Mouse (Mus musculus) small intestine, adult 2 months (tissue): Measurements from ENCODE around the gene Gucy2d. TPM values are rescaled to one million over a fixed set of nuclear protein-coding genes. Genes with fewer than 3 reads are reported as not detected.
A peak's percentile ranks its signal among the peaks of the same experiment; 100 is the strongest.

ENCODE experiments used
- H3K27ac ChIP-seq: fragments of 200-500 bp; 2 replicates; pipeline ENCODE4 v1.5.1; 2012; ENCODE audit warnings: low read depth, low read length, control low read depth, inconsistent platforms; ENCODE audit not compliant: insufficient read depth
- H3K27me3 ChIP-seq: fragments of 200-500 bp; 2 replicates; pipeline ENCODE4 v1.6.1; 2012; ENCODE audit warnings: mild to moderate bottlenecking, moderate library complexity, low read length, inconsistent platforms; ENCODE audit not compliant: control insufficient read depth, insufficient read depth
- H3K36me3 ChIP-seq: fragments of 200-500 bp; 2 replicates; pipeline ENCODE4 v1.6.1; 2012; ENCODE audit warnings: mild to moderate bottlenecking, low read length, control low read depth, inconsistent platforms; ENCODE audit not compliant: control insufficient read depth, insufficient read depth
- H3K4me1 ChIP-seq: fragments of 200-500 bp; 2 replicates; pipeline ENCODE4 v1.6.1; 2012; ENCODE audit warnings: low read length, inconsistent platforms, mixed read lengths; ENCODE audit not compliant: control insufficient read depth, insufficient read depth, insufficient read length
- H3K4me3 ChIP-seq: fragments of 200-500 bp; 2 replicates; pipeline ENCODE4 v1.5.1; 2012; ENCODE audit warnings: low read depth, mild to moderate bottlenecking, control low read depth, inconsistent platforms, low read length, moderate library complexity
- CTCF ChIP-seq: fragments of 200-500 bp; IDR thresholded peaks from 2 replicates; pipeline ENCODE4 v1.5.1; 2012; ENCODE audit warnings: low read depth, mild to moderate bottlenecking, control low read depth, inconsistent platforms, low read length, moderate library complexity, mixed read lengths; ENCODE audit not compliant: insufficient replicate concordance, insufficient read length; ENCODE audit errors: extremely low read depth
- POLR2A ChIP-seq: fragments of 200-500 bp; IDR thresholded peaks from 2 replicates; pipeline ENCODE4 v1.6.1; 2012; ENCODE audit warnings: low read depth, mild to moderate bottlenecking, control low read depth, inconsistent platforms, low read length, moderate library complexity
- WGBS: fragments of 180-500 bp; shearing (Covaris S2); methylation state at CpG from one replicate; pipeline ENCODE4 v1.1.7; 2018; 5-methylcytosine and 5-hydroxymethylcytosine counted together
- polyA plus RNA-seq: library from polyadenylated mRNA; depleted of rRNA; stranded (reverse); fragments of >200 nt; gene quantifications from 2 replicates; pipeline ENCODE4 v1.2.3, GENCODE M21; 2012

The Gucy2d gene
- polyA plus RNA-seq, 1 experiment, result not detected

GRCm38 (mm10) chr7:98483268-98483607, 43.0 kb downstream of the Gucy2d start:
- Histone ChIP-seq H3K36me3 (no peaks in the 10 kb centered on the region), H3K4me3 (no peak overlapping the region), H3K27me3 (no peaks in the 10 kb centered on the region), H3K4me1 (peaks cover 8% of the 10 kb centered on the region; the same call in 1 of the 2 replicates), H3K27ac (peak overlapping the region; percentile 60)
- TF ChIP-seq POLR2A (no peak), CTCF (no peak)
- 22% methylated on average over 8 of the region's 8 CpGs for WGBS

DNA sequence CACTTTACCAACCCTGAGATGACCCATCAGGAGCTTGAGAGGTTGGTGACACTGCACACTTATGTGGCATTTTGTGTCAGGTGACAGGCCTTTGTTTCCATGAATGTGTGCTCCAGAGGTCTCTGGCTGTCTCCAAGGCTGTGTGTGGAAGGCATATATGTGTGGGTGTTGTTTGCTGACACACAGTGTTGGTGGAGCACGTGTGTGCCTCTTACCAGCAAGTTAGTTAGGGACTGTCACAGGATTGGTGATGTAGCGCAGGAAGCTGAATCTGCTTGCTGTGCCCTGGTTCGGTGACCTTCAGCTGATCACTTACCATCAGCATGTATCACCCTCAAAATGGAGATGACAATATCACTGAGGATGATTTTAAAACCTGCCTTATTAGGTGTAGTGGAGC, 44.7 kb downstream of the Gucy2d start:
- 85% methylated on average over 3 of the region's 3 CpGs for WGBS
- Histone ChIP-seq H3K4me3 (no peak overlapping the region), H3K27me3 (peaks cover 3% of the 10 kb centered on the region), H3K4me1 (peaks cover 11% of the 10 kb centered on the region), H3K27ac (no peak overlapping the region), H3K36me3 (no peaks in the 10 kb centered on the region)
- no peak for TF ChIP-seq POLR2A
- TF ChIP-seq CTCF, result no peak

- Histone ChIP-seq H3K4me3 (no peak overlapping the region), H3K36me3 (no peaks in the 10 kb centered on the region), H3K27ac (no peak overlapping the region), H3K4me1 (peaks cover 13% of the 10 kb centered on the region), H3K27me3 (peaks cover 10% of the 10 kb centered on the region)
- no peak for TF ChIP-seq POLR2A
- TF ChIP-seq CTCF, result no peak
- 76% methylated on average over 4 of the region's 4 CpGs for whole genome bisulfite sequencing
Observed at GRCm38 (mm10) chr7:98485508-98485907, 45.3 kb downstream of the Gucy2d start.

- peaks cover 13% of the 10 kb centered on the region for H3K4me1 ChIP-seq
- no peaks in the 10 kb centered on the region for H3K36me3 ChIP-seq
- peaks cover 11% of the 10 kb centered on the region for H3K27me3 ChIP-seq
- TF ChIP-seq POLR2A, result no peak
- TF ChIP-seq CTCF, result no peak
- H3K27ac ChIP-seq, result no peak overlapping the region
- WGBS, result 59% methylated on average over 7 of the region's 7 CpGs
- no peak overlapping the region for H3K4me3 ChIP-seq
Observed at GRCm38 (mm10) chr7:98486471-98486917, 46.3 kb downstream of the Gucy2d start.

- Histone ChIP-seq H3K27ac (no peak overlapping the region), H3K4me3 (no peak overlapping the region), H3K4me1 (peaks cover 12% of the 10 kb centered on the region), H3K27me3 (peaks cover 11% of the 10 kb centered on the region), H3K36me3 (no peaks in the 10 kb centered on the region)
- WGBS, result 87% methylated on average over 11 of the region's 11 CpGs
- TF ChIP-seq POLR2A, result no peak
- TF ChIP-seq CTCF, result no peak
Observed at GRCm38 (mm10) chr7:98487202-98487980, 47.2 kb downstream of the Gucy2d start.

- TF ChIP-seq POLR2A, result no peak
- TF ChIP-seq CTCF, result no peak
Observed at GRCm38 (mm10) chr7:98488398-98489130, 48.3 kb downstream of the Gucy2d start.

DNA sequence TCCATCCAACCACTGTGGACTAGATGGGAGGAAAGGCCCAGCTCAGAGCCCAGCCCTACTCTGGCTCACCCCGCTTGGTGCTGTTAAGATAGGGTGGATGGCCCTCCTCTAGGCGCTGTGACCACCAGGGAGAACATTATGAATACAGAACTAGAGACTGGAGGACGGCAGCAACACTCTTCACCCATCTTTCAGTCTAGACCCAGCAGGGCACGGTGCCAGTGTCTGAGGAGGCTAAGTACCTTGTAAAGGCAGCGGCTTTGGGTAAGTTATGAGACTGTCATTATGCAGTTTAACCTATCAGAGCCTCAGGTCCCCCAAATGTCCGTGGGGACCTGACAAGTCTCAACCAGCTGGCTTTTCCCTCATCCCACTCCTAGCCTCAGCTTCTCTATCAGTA, 48.9 kb downstream of the Gucy2d start, which contains the start of gene Lrrc32:
TSS of gene Lrrc32 (plus strand) at position 153 of the 400 bp plus-strand sequence.
- Histone ChIP-seq H3K27me3 (peaks cover 11% of the 10 kb centered on the region), H3K4me3 (peak within 1 kb of the TSS; percentile 72), H3K27ac (peak within 1 kb of the TSS; percentile 44), H3K36me3 (no peaks in the 10 kb centered on the region), H3K4me1 (peaks cover 9% of the 10 kb centered on the region)
- WGBS, result 56% methylated on average over 6 of the region's 6 CpGs
- TF ChIP-seq CTCF (no peak), POLR2A (no peak)

More at GRCm38 (mm10) chr7:98488398-98489130, 48.3 kb downstream of the Gucy2d start:
- Histone ChIP-seq H3K27me3 (peaks cover 11% of the 10 kb centered on the region), H3K27ac (0 out of 2 replicates have a peak overlapping the region, but pooled peaks have one; percentile 1), H3K36me3 (no peaks in the 10 kb centered on the region), H3K4me1 (peaks cover 5% of the 10 kb centered on the region), H3K4me3 (no peak overlapping the region)
- WGBS, result 81% methylated on average over 13 of the region's 13 CpGs
